Mouse (Mus musculus) cortical plate, adult 2 months (tissue): Measurements from ENCODE around the gene Elmsan1.

Source experiments
- CTCF ChIP-seq: fragments of 200-500 bp; IDR thresholded peaks from 2 replicates; pipeline ENCODE4 v1.5.1; 2011; ENCODE audit warnings: mild to moderate bottlenecking, control low read depth, low read length; ENCODE audit not compliant: insufficient read depth; ENCODE audit errors: extremely low read depth
- POLR2A ChIP-seq: fragments of 200-500 bp; IDR thresholded peaks from 2 replicates; pipeline ENCODE4 v1.6.1; 2011; ENCODE audit warnings: mild to moderate bottlenecking, low read length, control low read depth; ENCODE audit not compliant: insufficient read depth; ENCODE audit errors: extremely low read depth

- TF ChIP-seq POLR2A (no peak), CTCF (no peak)
These were observed 67.7 kb downstream of the Elmsan1 start for GRCm38 (mm10) chr12:84150976-84151375.
